Mouse (Mus musculus) neural tube, embryonic 12.5 days (tissue): ENCODE data around the gene Kremen2. TPM values are rescaled to one million over a fixed set of nuclear protein-coding genes. Genes with fewer than 3 reads are reported as not detected.

ENCODE experiments used
- ATAC-seq: fragments of 200-750 bp; cut with Nextera tagmentation; 2 replicates; pipeline ENCODE4 v1.8.0; 2017; ENCODE audit warnings: low read depth, mild to moderate bottlenecking, moderate TSS enrichment, moderate library complexity; ENCODE audit not compliant: low FRiP score
- H3K27ac ChIP-seq: fragments of 300-500 bp; sonication (generic); 2 replicates; pipeline ENCODE4 v1.5.1; 2016
- H3K27me3 ChIP-seq: fragments of 300-500 bp; sonication (generic); replicated peaks from 2 replicates; pipeline ENCODE4 v1.6.1; 2016; ENCODE audit warnings: mild to moderate bottlenecking
- H3K36me3 ChIP-seq: fragments of 300-500 bp; sonication (generic); 2 replicates; pipeline ENCODE4 v1.6.1; 2016; ENCODE audit warnings: mild to moderate bottlenecking
- H3K4me1 ChIP-seq: fragments of 300-500 bp; sonication (generic); 2 replicates; pipeline ENCODE4 v1.6.1; 2016
- H3K4me2 ChIP-seq: fragments of 300-500 bp; sonication (generic); replicated peaks from 2 replicates; pipeline ENCODE4 v1.6.1; 2016; ENCODE audit warnings: mild to moderate bottlenecking
- H3K4me3 ChIP-seq: fragments of 300-500 bp; sonication (generic); 2 replicates; pipeline ENCODE4 v1.5.1; 2016
- H3K9ac ChIP-seq: fragments of 300-500 bp; sonication (generic); 2 replicates; pipeline ENCODE4 v1.6.1; 2016; ENCODE audit warnings: mild to moderate bottlenecking
- H3K9me3 ChIP-seq: fragments of 300-500 bp; sonication (generic); 2 replicates; pipeline ENCODE4 v1.6.1; 2016; ENCODE audit warnings: mild to moderate bottlenecking
- WGBS: fragments of 180-500 bp; shearing (Covaris S2); methylation state at CpG from one replicate; pipeline ENCODE4 v1.1.7; 2016; 5-methylcytosine and 5-hydroxymethylcytosine counted together
- polyA plus RNA-seq: library from polyadenylated mRNA; unstranded; fragments of >200 nt; fragmentation: Nextera tagmentation; extraction: Ambion mirVana; gene quantifications from 2 replicates; pipeline ENCODE4 v1.2.1, GENCODE M21; 2016

Gene Kremen2
- polyA plus RNA-seq, 1 experiment from 2014 or later: 6.1 TPM

DNA sequence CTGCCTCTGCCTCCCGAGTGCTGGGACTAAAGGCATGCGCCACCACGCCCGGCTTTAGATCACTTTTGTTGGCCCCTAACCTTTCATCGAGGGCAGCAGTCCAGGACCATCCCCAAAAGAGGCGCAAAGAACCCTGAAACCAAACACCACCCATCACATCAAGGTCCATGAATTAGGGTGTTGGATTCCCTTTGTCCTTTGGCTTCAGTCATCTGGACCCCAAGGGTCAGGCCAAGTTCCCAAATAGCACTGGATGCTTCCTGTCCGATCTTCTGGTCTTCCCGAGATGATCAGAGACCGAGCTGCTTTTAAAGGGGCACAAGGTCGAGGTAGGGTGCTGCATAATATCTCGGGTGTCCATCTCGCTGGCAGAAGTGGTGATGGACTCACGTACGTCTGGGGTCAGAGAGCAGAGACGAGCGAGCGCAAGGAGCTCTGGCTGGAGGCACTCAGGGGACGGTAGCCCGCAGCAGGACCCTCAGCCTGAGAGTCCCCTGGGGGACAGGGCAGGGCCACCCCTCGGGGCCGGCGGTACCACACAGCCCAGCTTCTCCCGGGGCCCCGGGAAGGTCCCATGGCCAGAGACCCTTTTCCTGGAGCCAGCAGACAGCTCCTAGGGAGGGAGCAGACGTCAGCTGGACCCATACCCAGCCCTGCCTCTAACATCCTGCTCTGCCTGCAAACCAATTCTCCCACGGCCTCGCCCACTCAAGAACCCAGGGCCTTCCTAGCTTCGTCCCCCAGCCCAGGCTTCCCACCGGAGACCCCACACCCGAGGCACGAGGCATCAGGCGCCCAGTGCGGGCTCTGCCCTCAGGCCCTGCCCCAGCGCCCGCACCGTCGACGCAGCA is 4.0 kb downstream of the Kremen2 start:
- no peak overlapping the region for H3K9ac ChIP-seq
- peaks cover 64% of the 10 kb centered on the region for H3K27me3 ChIP-seq
- peak overlapping the region; percentile 52 for H3K4me2 ChIP-seq
- 51% methylated on average over 38 of the region's 38 CpGs for WGBS
- ATAC-seq: no peak
- peaks cover 38% of the 10 kb centered on the region for H3K4me1 ChIP-seq
- no peaks in the 10 kb centered on the region for H3K9me3 ChIP-seq
- H3K27ac ChIP-seq: no peak overlapping the region
- H3K36me3 ChIP-seq: peaks cover 10% of the 10 kb centered on the region
- H3K4me3 ChIP-seq: peak overlapping the region; percentile 16; the same call in 1 of the 2 replicates

DNA sequence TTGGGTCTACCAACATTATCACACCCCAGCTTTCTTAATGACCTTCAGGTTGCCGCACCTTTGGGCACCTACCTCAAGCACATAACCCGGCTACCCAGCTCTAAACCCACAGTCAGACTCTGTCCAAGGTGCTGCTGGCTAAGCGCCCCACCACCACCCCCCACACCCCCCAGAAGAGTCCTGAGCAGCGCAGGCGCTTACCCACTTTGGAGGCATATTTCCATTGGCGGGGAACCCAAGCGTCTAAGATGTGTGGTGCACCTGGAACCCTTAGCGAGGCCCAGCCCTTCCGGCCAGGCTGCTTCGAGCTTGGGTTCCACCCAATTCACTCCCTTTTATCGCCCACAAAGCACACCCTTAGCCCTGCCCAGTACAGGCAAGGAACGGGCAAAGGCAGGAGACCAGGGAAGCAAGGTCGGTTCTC is 5.0 kb downstream of the Kremen2 start, which contains the start of gene Paqr4:
Paqr4 (minus strand) TSS at position 270 of the 424 bp plus-strand sequence.
- Histone ChIP-seq H3K4me2 (peak within 1 kb of the TSS; percentile 96), H3K27me3 (peaks cover 54% of the 10 kb centered on the region), H3K4me1 (peaks cover 31% of the 10 kb centered on the region), H3K36me3 (peaks cover 20% of the 10 kb centered on the region), H3K9ac (peak within 1 kb of the TSS; percentile 82), H3K27ac (peak within 1 kb of the TSS; percentile 43; the same call in 1 of the 2 replicates), H3K4me3 (peak within 1 kb of the TSS; percentile 69), H3K9me3 (no peaks in the 10 kb centered on the region)
- WGBS: 6% methylated on average over 13 of the region's 13 CpGs
- ATAC-seq: peak; percentile 15; the same call in 1 of the 2 replicates

- H3K4me2 ChIP-seq: peak overlapping the region; percentile 96
- H3K9ac ChIP-seq: peak overlapping the region; percentile 82
- no peaks in the 10 kb centered on the region for H3K9me3 ChIP-seq
- H3K27me3 ChIP-seq: peaks cover 49% of the 10 kb centered on the region
- peak; percentile 87 for ATAC-seq
- peak overlapping the region; percentile 69 for H3K4me3 ChIP-seq
- WGBS: under 1% methylated on average over 46 of the region's 46 CpGs
- H3K4me1 ChIP-seq: peaks cover 28% of the 10 kb centered on the region
- peaks cover 24% of the 10 kb centered on the region for H3K36me3 ChIP-seq
- H3K27ac ChIP-seq: 0 out of 2 replicates have a peak overlapping the region, but pooled peaks have one; percentile 43
Measured at GRCm38 (mm10) chr17:23740136-23740584, 5.5 kb downstream of the Kremen2 start.

- WGBS: under 1% methylated on average over 48 of the region's 48 CpGs
Measured at GRCm38 (mm10) chr17:23739202-23740135, 6.2 kb downstream of the Kremen2 start.

GRCm38 (mm10) chr17:23738836-23739201 is 6.8 kb downstream of the Kremen2 start:
- H3K4me2 ChIP-seq: peak overlapping the region; percentile 96
- ATAC-seq: no peak
- H3K4me3 ChIP-seq: peak overlapping the region; percentile 69
- H3K27me3 ChIP-seq: peaks cover 36% of the 10 kb centered on the region
- peak overlapping the region; percentile 82 for H3K9ac ChIP-seq
- WGBS: 31% methylated on average over 2 of the region's 2 CpGs
- peaks cover 22% of the 10 kb centered on the region for H3K4me1 ChIP-seq
- no peak overlapping the region for H3K27ac ChIP-seq
- H3K9me3 ChIP-seq: no peaks in the 10 kb centered on the region
- peaks cover 30% of the 10 kb centered on the region for H3K36me3 ChIP-seq

More at GRCm38 (mm10) chr17:23739202-23740135, 6.2 kb downstream of the Kremen2 start:
- H3K4me3 ChIP-seq: peak overlapping the region; percentile 69
- peak overlapping the region; percentile 43; the same call in 1 of the 2 replicates for H3K27ac ChIP-seq
- peak; percentile 55 for ATAC-seq
- H3K27me3 ChIP-seq: peaks cover 43% of the 10 kb centered on the region
- H3K36me3 ChIP-seq: peaks cover 27% of the 10 kb centered on the region
- H3K4me2 ChIP-seq: peak overlapping the region; percentile 96
- no peaks in the 10 kb centered on the region for H3K9me3 ChIP-seq
- H3K4me1 ChIP-seq: peaks cover 22% of the 10 kb centered on the region
- H3K9ac ChIP-seq: peak overlapping the region; percentile 82

DNA sequence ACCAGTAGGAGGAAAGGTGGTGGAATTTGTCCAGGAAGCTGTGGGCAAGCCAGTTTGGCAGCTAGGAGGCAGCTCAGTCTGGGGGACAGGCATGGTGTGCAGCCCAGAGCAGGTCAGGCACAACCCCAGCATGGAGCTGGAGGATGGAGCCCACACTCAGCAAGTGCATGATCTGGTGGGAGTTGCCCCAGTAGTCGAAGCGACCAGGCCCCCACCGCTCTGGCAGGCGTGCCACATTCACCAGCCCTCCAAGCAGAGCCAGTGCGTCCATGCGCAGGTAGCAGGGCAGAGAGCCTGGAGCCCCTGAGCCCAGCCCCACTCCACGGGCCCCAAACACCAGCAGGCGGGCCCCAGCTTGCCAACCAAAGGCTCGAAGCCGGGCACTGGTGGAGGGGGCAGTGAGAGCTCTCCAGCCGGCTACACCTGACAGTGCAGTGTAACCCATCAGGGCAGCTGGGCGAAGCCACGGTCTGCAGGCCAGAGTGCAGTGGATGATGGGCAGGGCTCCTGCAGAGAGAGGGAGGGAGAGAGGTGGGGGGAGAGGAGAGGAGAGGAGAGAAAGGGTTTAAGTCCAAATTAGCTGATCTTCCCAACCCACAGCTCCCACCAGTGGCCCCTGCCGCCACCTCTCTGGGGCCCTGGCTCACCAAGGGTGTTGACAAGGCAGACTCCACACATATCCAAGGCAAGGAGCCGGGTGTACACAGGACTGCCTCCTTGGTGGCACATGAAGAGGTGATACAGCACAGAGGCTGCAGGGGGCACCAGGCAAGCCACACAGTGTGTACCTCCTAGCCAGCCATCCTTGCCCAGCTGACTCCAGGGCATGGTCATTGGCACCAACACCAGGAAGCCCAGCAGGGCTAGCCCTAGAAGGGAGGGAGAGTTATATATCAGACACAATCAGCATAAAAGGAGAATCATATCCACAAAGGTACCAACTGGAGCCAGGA is 7.9 kb downstream of the Kremen2 start:
- H3K4me3 ChIP-seq: peak overlapping the region; percentile 0; the same call in 1 of the 2 replicates
- H3K9ac ChIP-seq: no peak overlapping the region

GRCm38 (mm10) chr17:23734341-23734740 is 11.3 kb downstream of the Kremen2 start:
- peaks cover 30% of the 10 kb centered on the region for H3K36me3 ChIP-seq
- ATAC-seq: no peak
- no peaks in the 10 kb centered on the region for H3K9me3 ChIP-seq
- H3K4me3 ChIP-seq: no peak overlapping the region
- WGBS: 81% methylated on average over 1 of the region's 1 CpGs
- no peak overlapping the region for H3K9ac ChIP-seq
- H3K4me2 ChIP-seq: no peak overlapping the region
- no peaks in the 10 kb centered on the region for H3K27me3 ChIP-seq
- H3K4me1 ChIP-seq: peaks cover 8% of the 10 kb centered on the region
- no peak overlapping the region for H3K27ac ChIP-seq

More for the DNA sequence above, 7.9 kb downstream of the Kremen2 start:
- peaks cover 26% of the 10 kb centered on the region for H3K27me3 ChIP-seq
- peaks cover 30% of the 10 kb centered on the region for H3K36me3 ChIP-seq
- H3K4me2 ChIP-seq: peak overlapping the region; percentile 96
- H3K4me1 ChIP-seq: peaks cover 22% of the 10 kb centered on the region
- no peaks in the 10 kb centered on the region for H3K9me3 ChIP-seq
- WGBS: 61% methylated on average over 15 of the region's 15 CpGs
- no peak overlapping the region for H3K27ac ChIP-seq
- ATAC-seq: no peak

DNA sequence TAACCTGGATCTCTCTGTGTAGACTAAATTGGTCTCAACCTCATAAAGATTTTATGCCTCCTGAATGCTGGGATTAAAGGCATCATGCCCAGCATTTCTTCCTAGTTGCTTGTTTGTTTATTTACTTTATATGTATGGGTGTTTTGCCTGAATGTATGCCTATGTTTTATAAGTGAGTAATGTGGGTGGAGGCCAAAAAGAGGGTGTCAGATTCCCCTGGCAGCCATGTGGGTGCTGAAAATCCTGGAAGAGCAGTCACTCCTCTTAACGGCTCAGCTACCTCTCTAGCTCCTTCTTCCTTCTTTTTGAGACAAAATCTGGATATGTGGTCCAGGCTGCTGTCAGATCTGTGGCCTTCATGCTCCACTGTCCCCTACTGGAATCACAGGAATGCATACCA is 15.2 kb downstream of the Kremen2 start:
- Histone ChIP-seq H3K4me2 (no peak overlapping the region), H3K4me3 (no peak overlapping the region), H3K27me3 (no peaks in the 10 kb centered on the region), H3K36me3 (peaks cover 8% of the 10 kb centered on the region), H3K9ac (no peak overlapping the region), H3K27ac (no peak overlapping the region), H3K4me1 (peaks cover 4% of the 10 kb centered on the region; the same call in 1 of the 2 replicates), H3K9me3 (no peaks in the 10 kb centered on the region)
- no peak for ATAC-seq
- 79% methylated on average over 1 of the region's 1 CpGs for WGBS

- 0% methylated on average over 20 of the region's 20 CpGs for WGBS
- no peaks in the 10 kb centered on the region for H3K27me3 ChIP-seq
- H3K9me3 ChIP-seq: no peaks in the 10 kb centered on the region
- no peak overlapping the region for H3K27ac ChIP-seq
- H3K4me3 ChIP-seq: peak overlapping the region; percentile 90
- H3K9ac ChIP-seq: peak overlapping the region; percentile 67
- peaks cover 4% of the 10 kb centered on the region; the same call in 1 of the 2 replicates for H3K4me1 ChIP-seq
- no peaks in the 10 kb centered on the region for H3K36me3 ChIP-seq
- H3K4me2 ChIP-seq: peak overlapping the region; percentile 96
- ATAC-seq: peak; percentile 86
Measured at GRCm38 (mm10) chr17:23726758-23727142, 18.9 kb downstream of the Kremen2 start.

DNA sequence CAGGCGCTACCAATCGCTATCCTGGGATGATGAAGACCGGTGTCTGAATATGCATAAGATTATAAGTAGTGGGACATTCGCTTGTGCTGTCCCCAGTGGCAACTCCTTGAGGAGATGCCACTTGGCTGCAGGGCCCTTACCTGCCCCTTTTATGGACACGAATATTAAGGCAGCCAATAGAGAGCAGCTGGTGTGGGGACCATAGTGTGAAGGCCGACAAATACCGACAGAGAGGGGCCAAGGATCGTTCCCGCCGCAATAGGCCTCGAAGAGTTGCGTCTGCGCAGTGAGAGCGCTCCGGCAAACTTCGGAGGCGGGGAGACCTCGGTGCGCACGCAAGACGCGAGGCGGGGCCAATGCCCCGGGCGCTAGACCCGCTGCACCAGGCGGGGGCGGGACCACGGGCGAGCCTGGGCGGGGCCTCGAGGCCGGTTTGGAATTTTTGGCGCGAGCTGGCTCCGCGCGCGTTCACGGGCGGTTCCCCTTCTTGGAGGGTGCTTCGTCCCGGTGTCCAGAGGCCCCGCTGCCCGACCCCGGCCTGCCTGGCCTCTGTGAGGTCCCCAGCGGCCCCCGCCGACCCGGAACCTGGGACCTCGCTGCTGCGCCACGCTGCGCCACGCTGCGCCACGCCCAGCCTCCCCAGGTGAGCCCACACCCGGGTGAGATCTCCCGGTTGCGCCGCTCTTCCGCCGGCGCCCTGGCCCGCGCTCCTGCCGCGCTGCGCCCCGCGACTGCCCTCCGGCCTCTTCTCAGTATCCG is 19.5 kb downstream of the Kremen2 start, which contains the start of gene Pkmyt1:
Pkmyt1 (plus strand) TSS at position 338 of the 759 bp plus-strand sequence.
- peak within 1 kb of the TSS; percentile 96 for H3K4me2 ChIP-seq
- H3K9me3 ChIP-seq: no peaks in the 10 kb centered on the region
- peak within 1 kb of the TSS; percentile 67 for H3K9ac ChIP-seq
- no peaks in the 10 kb centered on the region for H3K27me3 ChIP-seq
- peak within 1 kb of the TSS; percentile 90 for H3K4me3 ChIP-seq
- peaks cover 4% of the 10 kb centered on the region; the same call in 1 of the 2 replicates for H3K4me1 ChIP-seq
- peak; percentile 95 for ATAC-seq
- H3K27ac ChIP-seq: no peak within 1 kb of the TSS
- H3K36me3 ChIP-seq: no peaks in the 10 kb centered on the region
- WGBS: 2% methylated on average over 71 of the region's 73 CpGs
